Mouse (Mus musculus) layer of hippocampus, postnatal 36 days (tissue): Measurements from ENCODE around the gene Oas1c. TPM values are rescaled to one million over a fixed set of nuclear protein-coding genes. Genes with fewer than 3 reads are reported as not detected.
"Not testable (repeated sequence)": the region's sequence is repeated elsewhere in the genome, so short reads cannot be mapped to it uniquely, and the experiment has no call there.

Experiments used
- DNase-seq, 2 experiments: peaks; one replicate each; pipeline ENCODE4 v3.0.0; 2022
- total RNA-seq, 2 experiments: library from RNA; stranded (reverse); gene quantifications; 2 replicates each; pipeline ENCODE4 v1.2.3; 2021

Gene Oas1c
- total RNA-seq: under 1 TPM in 1 of 2 experiments, not detected in 1; 0.27 TPM

DNA sequence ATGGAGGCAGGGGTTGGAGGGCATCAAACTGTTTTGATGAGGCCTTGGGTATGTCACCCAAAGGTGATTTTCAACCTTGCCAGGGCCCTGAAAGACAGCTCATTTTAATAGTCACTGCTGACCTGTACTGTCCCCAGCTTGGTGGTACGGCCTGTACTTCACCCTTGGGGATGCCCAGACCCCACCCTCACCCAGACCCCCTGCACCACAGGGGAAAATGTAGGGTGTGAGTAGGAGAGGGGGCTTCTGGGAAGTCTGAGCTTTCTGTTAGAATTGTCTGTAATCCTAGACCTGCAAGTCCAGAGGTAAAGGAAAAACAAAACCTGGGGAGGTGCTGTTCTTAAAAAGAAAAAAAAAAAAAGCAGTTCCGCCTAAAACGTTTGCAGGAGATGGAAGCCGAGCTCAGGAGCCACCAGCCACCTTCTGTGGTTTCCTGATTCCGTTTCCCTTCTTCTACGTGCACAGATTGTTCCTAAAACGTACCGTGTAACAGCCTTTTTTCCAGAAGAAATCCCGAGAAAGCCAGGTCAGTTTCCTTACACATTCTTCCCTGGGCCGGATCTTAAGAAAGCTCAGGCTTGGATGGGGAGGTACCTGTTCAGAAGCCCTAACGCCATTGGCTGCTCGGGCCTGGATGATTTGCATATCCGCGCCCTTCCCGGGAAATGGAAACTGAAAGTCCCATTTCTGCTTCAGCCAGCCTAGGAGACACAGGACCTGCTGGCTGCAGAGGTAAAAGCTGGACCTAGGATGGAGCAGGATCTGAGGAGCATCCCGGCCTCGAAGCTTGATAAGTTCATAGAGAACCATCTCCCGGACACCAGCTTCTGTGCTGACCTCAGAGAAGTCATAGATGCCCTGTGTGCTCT is at the start of gene Oas1c:
Gene Oas1c (minus strand): TSS at position 564 of the 869 bp plus-strand sequence.
- DNase-seq: peak; percentile 55 to 67

- no peak for DNase-seq
Observed at GRCm38 (mm10) chr5:120861121-120861520, 48.8 kb upstream of the Oas1c start, which contains the start of gene Oas1h. Oas1h (plus strand) TSS chr5:120861421.

DNA sequence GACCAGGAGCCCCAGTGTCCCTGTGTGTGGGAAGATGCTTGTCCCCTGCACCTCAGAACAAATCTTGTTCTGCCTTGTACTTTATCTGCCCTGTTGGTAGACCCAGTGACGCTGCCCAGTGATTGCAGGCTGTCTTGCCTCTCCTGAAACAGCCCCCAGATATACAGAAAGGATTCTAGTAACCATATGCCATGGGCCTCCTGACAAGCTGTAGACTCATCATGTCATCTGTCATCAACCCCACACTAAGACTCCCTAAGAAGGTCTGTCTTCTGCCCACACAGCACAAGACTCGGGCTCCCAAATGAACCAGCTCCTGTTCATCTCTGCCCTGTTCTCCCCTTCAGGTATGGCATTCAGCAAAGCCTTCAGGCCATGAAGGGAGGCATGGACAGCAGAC is 46.9 kb upstream of the Oas1c start:
- DNase-seq: peak; percentile 21 to 23

DNA sequence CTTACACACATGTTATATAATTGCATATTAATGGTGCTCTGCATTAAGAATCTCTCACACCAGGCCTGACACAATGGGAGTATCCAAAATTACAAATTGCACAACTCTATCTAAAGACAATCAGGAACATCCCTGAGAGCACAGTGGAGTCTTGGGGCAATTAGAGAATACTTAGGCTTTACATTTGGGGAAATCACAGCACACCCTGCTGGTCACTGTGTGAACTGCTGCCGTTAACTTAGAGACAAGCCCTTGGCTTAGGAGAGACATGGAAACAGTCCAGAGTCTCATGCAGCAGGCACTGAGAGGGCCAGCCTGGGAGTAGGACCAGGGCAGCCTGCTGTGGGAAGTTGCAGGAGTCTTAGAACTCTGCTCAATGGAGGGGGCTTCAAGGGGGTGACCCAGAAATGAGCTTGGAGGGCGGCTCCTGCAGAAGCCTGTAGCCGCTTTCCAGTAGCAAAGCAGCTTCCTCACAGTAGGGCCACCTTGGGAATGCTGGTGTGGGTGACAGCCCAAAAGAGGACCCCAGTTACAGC is 37.4 kb upstream of the Oas1c start:
- peak in 1 of 2 experiments; percentile 15 for DNase-seq

- DNase-seq: no peak
Observed at GRCm38 (mm10) chr5:120847067-120847466, 34.8 kb upstream of the Oas1c start, which contains the start of gene Oas1f. Oas1f (plus strand) TSS chr5:120847367.

DNA sequence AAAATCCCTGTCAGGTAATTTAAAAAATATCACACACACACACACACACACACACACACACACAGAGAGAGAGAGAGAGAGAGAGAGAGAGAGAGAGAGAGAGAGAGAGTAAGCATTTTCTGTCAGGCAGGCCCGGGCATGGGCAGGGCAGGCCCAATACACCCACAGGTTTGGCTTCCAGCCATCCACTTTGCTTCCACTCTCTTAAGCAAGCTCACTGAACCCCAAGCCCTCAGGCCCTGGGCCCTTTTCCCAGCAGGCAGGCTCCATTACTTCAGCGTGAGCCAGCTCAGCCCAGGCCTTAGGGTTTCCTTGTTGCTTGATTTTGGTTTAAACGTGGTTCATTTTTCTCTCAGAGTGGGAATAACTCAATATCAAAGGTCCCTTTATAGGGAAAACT is 32.4 kb upstream of the Oas1c start:
- DNase-seq: no peak

DNA sequence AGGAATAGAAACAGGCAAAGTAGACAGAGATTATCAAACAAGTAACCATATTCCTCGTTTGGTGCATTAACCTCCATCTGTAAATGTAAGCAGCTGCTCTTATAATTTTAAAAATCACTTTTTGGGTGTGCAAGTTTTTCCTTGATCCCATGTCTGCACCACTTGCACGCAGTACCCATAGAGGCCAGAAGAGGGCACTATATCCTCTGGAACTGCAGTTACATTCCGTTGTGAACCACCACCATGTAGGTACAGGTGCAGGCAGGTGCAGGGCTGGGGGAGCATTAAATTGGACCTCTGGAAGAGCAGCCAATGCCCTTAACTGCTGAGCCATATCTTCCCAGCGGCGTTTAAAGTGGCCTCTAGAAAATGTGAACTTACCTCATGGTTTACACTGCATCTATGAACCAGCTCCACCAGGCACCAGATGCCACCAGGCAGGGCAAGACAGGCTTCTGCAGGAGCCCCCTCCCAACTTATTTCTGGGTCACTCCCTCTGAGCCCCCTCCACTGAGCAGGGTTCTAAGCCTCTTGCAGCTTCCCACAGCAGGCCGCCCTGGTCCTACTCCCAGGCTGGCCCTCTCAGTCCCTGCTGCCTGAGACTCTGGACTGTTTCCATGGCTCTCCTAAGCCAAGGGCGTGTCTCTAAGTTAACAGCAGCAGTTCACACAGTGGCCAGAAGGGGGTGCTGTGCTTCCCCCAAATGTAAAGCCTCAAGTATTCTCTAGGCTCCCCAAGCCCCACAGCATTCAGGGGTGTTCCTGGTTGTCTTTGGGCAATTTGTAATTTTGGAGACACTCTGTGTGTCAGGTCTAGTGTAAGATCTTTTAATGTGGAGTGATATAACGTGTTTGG is 24.6 kb upstream of the Oas1c start:
- no peak for DNase-seq

DNA sequence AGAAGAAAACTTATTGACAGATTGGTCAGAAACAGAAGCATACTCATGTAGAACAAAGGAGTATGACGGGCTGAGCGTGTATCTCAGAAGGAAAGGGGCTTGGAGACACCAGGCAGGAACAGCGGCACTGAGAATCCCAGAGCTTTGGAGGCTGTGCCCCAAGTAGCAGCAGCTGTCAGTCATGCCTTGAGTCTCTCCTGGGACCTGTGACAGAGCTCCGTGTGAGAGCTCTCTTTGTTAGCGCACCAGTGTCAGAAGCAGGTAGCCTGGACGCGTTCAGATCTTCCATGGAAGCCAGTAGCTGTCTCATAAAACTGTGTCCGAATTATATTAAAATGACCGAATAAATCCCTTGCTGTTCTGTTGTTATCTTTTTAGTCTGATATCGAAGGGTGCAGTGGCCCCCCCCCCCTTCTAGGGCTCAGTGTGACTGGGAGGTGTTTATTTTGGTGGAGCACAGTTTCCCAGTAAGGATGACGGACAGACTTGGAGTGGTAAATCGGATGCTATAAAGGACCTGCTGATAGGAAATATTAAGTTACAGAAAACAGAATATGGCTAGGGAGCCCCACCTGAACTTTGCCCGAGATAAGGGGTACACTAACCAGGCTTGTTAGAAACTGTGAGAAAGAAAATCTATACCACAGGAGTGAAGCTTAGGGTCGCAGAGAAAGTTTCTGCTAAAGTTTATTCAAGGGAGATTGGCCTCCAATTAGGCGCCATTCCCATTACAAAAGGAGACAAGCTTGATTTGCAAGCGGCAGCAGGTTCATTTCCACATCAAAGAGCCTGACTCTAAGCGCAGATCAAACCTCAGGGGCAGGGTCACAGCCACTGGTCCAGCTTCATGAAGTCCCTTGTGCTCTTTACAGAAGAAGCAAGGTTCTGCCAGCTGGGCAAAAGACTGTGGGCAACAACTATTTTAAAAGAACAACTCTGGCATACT is 21.3 kb upstream of the Oas1c start:
- DNase-seq: no peak

DNA sequence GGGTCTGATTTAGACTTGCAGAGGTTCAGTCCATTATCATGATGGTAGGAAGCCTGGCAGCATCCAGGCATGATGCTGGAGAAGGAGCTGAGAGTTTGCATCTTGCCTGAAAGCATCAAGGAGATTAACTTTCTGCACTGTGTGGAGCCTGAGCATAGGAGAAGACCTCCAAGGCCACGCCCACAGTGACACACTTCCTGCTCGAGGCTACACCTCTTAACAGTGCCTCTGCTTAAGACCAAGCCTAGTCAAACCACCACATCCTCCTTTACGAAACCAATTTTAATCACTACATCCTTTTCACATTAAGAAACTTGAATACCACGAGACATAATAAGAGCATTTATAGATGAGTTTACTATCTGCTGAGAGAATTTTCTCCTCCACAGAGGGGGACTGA is 18.7 kb upstream of the Oas1c start:
- DNase-seq: no peak

GRCm38 (mm10) chr5:120818999-120819398 is 6.7 kb upstream of the Oas1c start:
- no peak for DNase-seq

GRCm38 (mm10) chr5:120815949-120816348 is 3.6 kb upstream of the Oas1c start:
- no peak for DNase-seq

DNA sequence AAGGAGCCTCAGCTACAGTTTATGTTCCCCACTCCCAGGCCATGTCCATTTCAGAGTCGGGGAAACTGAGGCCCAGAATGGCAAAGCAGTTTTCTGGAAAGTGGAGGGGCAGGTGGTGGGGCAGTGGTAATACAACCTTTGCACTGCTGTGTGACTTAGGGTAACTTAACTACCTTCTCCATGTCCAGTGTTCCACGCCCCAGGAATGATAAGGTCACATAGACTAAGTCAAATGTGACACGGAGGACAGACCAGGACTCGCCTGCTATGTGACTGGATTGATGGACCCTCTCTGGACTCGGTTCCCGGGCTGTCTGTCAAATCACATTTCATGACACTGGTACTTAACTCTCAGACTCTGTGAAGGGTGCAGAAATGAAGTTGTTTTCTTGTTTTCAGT is 709 bp upstream of the Oas1c start:
- no peak for DNase-seq

- no peak for DNase-seq
Observed at GRCm38 (mm10) chr5:120809171-120809570, 3.1 kb downstream of the Oas1c start.

GRCm38 (mm10) chr5:120806458-120806857 is 5.9 kb downstream of the Oas1c start:
- DNase-seq: no peak

- DNase-seq: no peak
Observed at GRCm38 (mm10) chr5:120803596-120803995, 8.7 kb downstream of the Oas1c start.

DNA sequence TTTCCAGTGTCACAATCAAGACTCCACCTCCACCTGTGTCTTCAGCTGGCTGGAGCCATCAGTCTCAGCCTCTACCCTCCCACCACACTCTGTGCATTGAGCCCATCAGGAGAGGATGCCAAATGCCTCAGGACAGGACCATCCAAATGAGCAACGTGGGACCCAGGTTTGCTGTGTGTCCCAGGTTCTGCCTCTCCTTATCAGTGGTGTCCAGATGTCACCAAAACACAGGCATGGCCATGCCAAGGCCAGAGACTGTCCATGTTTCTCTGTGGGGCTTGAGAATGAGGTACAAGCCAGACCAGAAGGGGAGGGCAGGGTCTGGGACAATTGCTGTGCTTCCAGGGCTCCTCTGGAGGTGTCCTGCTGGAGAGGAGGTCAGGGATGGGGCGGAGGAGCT is 13.4 kb downstream of the Oas1c start:
- not testable (repeated sequence) for DNase-seq

GRCm38 (mm10) chr5:120798147-120798546 is 14.2 kb downstream of the Oas1c start:
- DNase-seq: not testable (repeated sequence)

DNA sequence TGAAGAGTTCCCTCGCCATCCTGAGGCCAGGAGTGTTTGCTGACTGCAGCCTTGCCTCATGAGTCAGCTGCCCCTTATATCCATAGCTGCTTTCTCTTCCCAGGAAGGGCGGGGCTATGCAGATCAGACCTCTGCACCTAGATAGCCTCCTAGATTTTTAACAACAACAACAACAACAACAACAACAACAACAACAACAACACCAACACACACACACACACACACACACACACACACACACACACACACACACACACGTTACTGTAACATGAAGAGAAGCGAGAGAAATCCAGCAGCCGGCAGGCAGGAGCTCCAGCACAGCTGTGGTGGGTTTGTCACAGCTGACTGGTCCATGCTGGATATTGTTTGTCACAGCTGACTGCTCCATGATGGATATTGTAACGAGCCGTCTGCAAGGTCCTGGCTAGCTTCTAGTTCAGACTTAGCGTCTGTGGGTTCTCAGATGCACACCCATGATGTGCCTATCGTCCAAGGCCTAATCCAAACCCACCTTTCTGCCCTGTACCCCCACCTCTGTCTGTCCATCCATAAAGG is 16.8 kb downstream of the Oas1c start, which contains the start of gene Oas1e:
Gene Oas1e (minus strand): TSS at position 51 of the 555 bp plus-strand sequence.
- DNase-seq: not testable (repeated sequence)

DNA sequence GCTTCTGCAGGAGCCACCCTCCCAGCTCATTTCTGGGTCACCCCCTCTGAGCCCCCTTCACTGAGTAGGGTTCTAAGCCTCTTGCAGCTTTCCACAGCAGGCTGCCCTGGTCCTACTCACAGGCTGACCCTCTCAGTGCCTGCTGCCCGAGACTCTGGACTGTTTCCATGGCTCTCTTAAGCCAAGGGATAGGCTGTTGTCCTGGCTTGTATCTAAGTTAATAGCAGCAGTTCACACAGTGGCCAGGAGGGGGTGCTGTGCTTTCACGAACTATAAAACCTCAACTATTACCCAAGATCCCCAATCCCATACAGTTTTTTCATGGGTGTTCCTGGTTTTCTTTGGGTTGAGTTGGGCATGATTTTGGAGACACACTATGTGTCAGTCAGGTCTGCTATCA is 19.3 kb downstream of the Oas1c start:
- peak in 1 of 2 experiments; percentile 26 for DNase-seq

DNA sequence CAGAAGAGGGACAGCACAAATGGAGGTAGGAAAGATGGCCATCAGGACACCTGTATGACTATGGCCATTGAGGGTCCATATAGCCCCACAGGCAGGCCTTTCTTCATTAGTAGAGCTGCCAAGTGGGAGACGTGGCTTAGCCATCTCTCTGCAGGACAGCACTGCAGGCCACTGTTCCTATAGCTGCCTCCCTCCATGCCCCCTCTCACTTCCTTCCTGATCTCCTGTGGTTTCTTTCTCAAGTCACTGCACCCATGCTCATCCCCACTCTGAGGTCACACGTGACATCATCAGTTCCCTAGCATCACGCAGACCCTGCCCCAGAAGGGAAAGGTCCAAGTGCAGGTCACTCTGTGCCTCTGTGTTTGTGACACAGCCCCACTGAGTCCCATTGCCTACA is 25.3 kb downstream of the Oas1c start:
- no peak for DNase-seq

DNA sequence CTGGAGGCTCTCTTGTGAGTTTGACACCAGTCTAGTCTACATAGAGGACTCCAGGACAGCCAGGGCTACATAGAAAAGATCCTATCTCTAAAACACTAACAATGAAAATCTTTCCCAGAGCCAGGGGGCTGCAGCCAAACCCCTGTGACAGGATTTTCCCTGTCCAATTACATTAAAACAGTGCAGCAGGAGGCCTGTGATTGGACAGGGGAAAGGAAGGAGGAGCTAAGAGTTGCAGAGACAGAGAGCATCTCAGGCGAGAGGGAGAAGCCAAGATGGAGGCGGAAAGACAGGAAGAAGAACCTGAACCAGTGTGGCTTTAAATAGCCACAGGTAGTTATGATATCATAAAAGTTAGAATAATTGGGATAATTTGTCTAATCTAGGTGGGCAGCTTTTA is 29.9 kb downstream of the Oas1c start:
- DNase-seq: no peak
